Mouse (Mus musculus): ENCODE measurements at regions not wholly inside any gene's neighbourhood (a gene's known extent, or its start where the extent isn't known, plus 50 kb on each side); places are given as distances from the start of the nearest gene placed in this dataset.

- no peaks in the 10 kb centered on the region for H3K9me3 ChIP-seq (ENCODE audit: control insufficient read depth, low read length)
These were observed 179.5 kb downstream of the Pdcd6ip start for GRCm38 (mm10) chr9:113528586-113528985.

GRCm38 (mm10) chr9:113524307-113524706 is 183.8 kb downstream of the Pdcd6ip start:
- 66% methylated on average over 3 of the region's 3 CpGs for WGBS
- no peaks in the 10 kb centered on the region for H3K9me3 ChIP-seq (ENCODE audit: control insufficient read depth, low read length)
- no peaks in the 10 kb centered on the region for H3K27me3 ChIP-seq (ENCODE audit: control insufficient read depth, insufficient read depth, low read length)
- 0 out of 2 replicates have a peak, but pooled peaks cover 2% of the 10 kb centered on the region for H3K4me1 ChIP-seq (ENCODE audit: control insufficient read depth, insufficient read depth, low read length)
- ATAC-seq (ENCODE audit: insufficient number of reproducible peaks, low FRiP score, low TSS enrichment, low read depth) (no peak), DNase-seq (ENCODE audit: low spot score) (no peak)
- no peak overlapping the region for H3K4me3 ChIP-seq (ENCODE audit: low read depth, low read length)
- H3K36me3 ChIP-seq (ENCODE audit: control insufficient read depth, insufficient read depth, low read length): no peaks in the 10 kb centered on the region
- no peak overlapping the region for H3K27ac ChIP-seq (replicated peaks; ENCODE audit: low read depth, low read length)
- no peak overlapping the region for H3K4me2 ChIP-seq (ENCODE audit: low read depth, severe bottlenecking)
- H3K9ac ChIP-seq (ENCODE audit: low read length): no peak overlapping the region

More at GRCm38 (mm10) chr9:113528586-113528985, 179.5 kb downstream of the Pdcd6ip start:
- WGBS: 87% methylated on average over 2 of the region's 2 CpGs
- ATAC-seq (ENCODE audit: insufficient number of reproducible peaks, low FRiP score, low TSS enrichment, low read depth): no peak
- no peaks in the 10 kb centered on the region for H3K36me3 ChIP-seq (ENCODE audit: control insufficient read depth, insufficient read depth, low read length)
- no peaks in the 10 kb centered on the region for H3K4me1 ChIP-seq (ENCODE audit: control insufficient read depth, insufficient read depth, low read length)
- H3K27me3 ChIP-seq (ENCODE audit: control insufficient read depth, insufficient read depth, low read length): no peaks in the 10 kb centered on the region
- no peak overlapping the region for H3K4me2 ChIP-seq (ENCODE audit: low read depth, severe bottlenecking)
- H3K9ac ChIP-seq (ENCODE audit: low read length): no peak overlapping the region
- peak; percentile 69 for DNase-seq (ENCODE audit: low spot score)
- no peak overlapping the region for H3K4me3 ChIP-seq (ENCODE audit: low read depth, low read length)
- no peak overlapping the region for H3K27ac ChIP-seq (replicated peaks; ENCODE audit: low read depth, low read length)

GRCm38 (mm10) chr9:113523173-113523572 is 184.9 kb downstream of the Pdcd6ip start:
- WGBS: 88% methylated on average over 2 of the region's 2 CpGs
- peak; percentile 8 for DNase-seq (ENCODE audit: low spot score)
- no peak overlapping the region for H3K4me2 ChIP-seq (ENCODE audit: low read depth, severe bottlenecking)

GRCm38 (mm10) chr9:113519727-113520126 is 188.3 kb downstream of the Pdcd6ip start:
- H3K4me3 ChIP-seq (ENCODE audit: low read depth, low read length): no peak overlapping the region
- H3K36me3 ChIP-seq (ENCODE audit: control insufficient read depth, insufficient read depth, low read length): no peaks in the 10 kb centered on the region
- H3K9ac ChIP-seq (ENCODE audit: low read length): no peak overlapping the region
- H3K27me3 ChIP-seq (ENCODE audit: control insufficient read depth, insufficient read depth, low read length): no peaks in the 10 kb centered on the region
- H3K4me1 ChIP-seq (ENCODE audit: control insufficient read depth, insufficient read depth, low read length): 0 out of 2 replicates have a peak, but pooled peaks cover 2% of the 10 kb centered on the region
- DNase-seq (ENCODE audit: low spot score) (peak; percentile 25), ATAC-seq (ENCODE audit: insufficient number of reproducible peaks, low FRiP score, low TSS enrichment, low read depth) (no peak)
- WGBS: 66% methylated on average over 10 of the region's 10 CpGs
- no peak overlapping the region for H3K27ac ChIP-seq (replicated peaks; ENCODE audit: low read depth, low read length)
- H3K4me2 ChIP-seq (ENCODE audit: low read depth, severe bottlenecking): no peak overlapping the region
- H3K9me3 ChIP-seq (ENCODE audit: control insufficient read depth, low read length): no peaks in the 10 kb centered on the region

More at GRCm38 (mm10) chr9:113523173-113523572, 184.9 kb downstream of the Pdcd6ip start:
- Histone ChIP-seq H3K9ac (ENCODE audit: low read length) (no peak overlapping the region), H3K4me3 (ENCODE audit: low read depth, low read length) (no peak overlapping the region), H3K27ac (replicated peaks; ENCODE audit: low read depth, low read length) (no peak overlapping the region), H3K9me3 (ENCODE audit: control insufficient read depth, low read length) (no peaks in the 10 kb centered on the region), H3K4me1 (ENCODE audit: control insufficient read depth, insufficient read depth, low read length) (0 out of 2 replicates have a peak, but pooled peaks cover 2% of the 10 kb centered on the region), H3K27me3 (ENCODE audit: control insufficient read depth, insufficient read depth, low read length) (no peaks in the 10 kb centered on the region), H3K36me3 (ENCODE audit: control insufficient read depth, insufficient read depth, low read length) (no peaks in the 10 kb centered on the region)
- ATAC-seq (ENCODE audit: insufficient number of reproducible peaks, low FRiP score, low TSS enrichment, low read depth): no peak

GRCm38 (mm10) chr9:113518482-113518881 is 189.6 kb downstream of the Pdcd6ip start:
- DNase-seq (ENCODE audit: low spot score) (no peak), ATAC-seq (ENCODE audit: insufficient number of reproducible peaks, low FRiP score, low TSS enrichment, low read depth) (no peak)
- H3K9ac ChIP-seq (ENCODE audit: low read length): no peak overlapping the region
- no peak overlapping the region for H3K27ac ChIP-seq (replicated peaks; ENCODE audit: low read depth, low read length)
- no peak overlapping the region for H3K4me3 ChIP-seq (ENCODE audit: low read depth, low read length)
- H3K27me3 ChIP-seq (ENCODE audit: control insufficient read depth, insufficient read depth, low read length): no peaks in the 10 kb centered on the region
- no peaks in the 10 kb centered on the region for H3K36me3 ChIP-seq (ENCODE audit: control insufficient read depth, insufficient read depth, low read length)
- H3K4me1 ChIP-seq (ENCODE audit: control insufficient read depth, insufficient read depth, low read length): 0 out of 2 replicates have a peak, but pooled peaks cover 2% of the 10 kb centered on the region
- 79% methylated on average over 3 of the region's 3 CpGs for WGBS
- H3K9me3 ChIP-seq (ENCODE audit: control insufficient read depth, low read length): no peaks in the 10 kb centered on the region
- no peak overlapping the region for H3K4me2 ChIP-seq (ENCODE audit: low read depth, severe bottlenecking)

GRCm38 (mm10) chr9:113517756-113518155 is 190.3 kb downstream of the Pdcd6ip start:
- no peaks in the 10 kb centered on the region for H3K36me3 ChIP-seq (ENCODE audit: control insufficient read depth, insufficient read depth, low read length)
- no peak overlapping the region for H3K4me3 ChIP-seq (ENCODE audit: low read depth, low read length)
- ATAC-seq (ENCODE audit: insufficient number of reproducible peaks, low FRiP score, low TSS enrichment, low read depth) (no peak), DNase-seq (ENCODE audit: low spot score) (no peak)
- 0 out of 2 replicates have a peak, but pooled peaks cover 2% of the 10 kb centered on the region for H3K4me1 ChIP-seq (ENCODE audit: control insufficient read depth, insufficient read depth, low read length)
- H3K4me2 ChIP-seq (ENCODE audit: low read depth, severe bottlenecking): no peak overlapping the region
- H3K27ac ChIP-seq (replicated peaks; ENCODE audit: low read depth, low read length): no peak overlapping the region
- no peak overlapping the region for H3K9ac ChIP-seq (ENCODE audit: low read length)
- 94% methylated on average over 6 of the region's 6 CpGs for WGBS
- H3K9me3 ChIP-seq (ENCODE audit: control insufficient read depth, low read length): no peaks in the 10 kb centered on the region
- H3K27me3 ChIP-seq (ENCODE audit: control insufficient read depth, insufficient read depth, low read length): no peaks in the 10 kb centered on the region

- ATAC-seq (ENCODE audit: insufficient number of reproducible peaks, low FRiP score, low TSS enrichment, low read depth): no peak
- Histone ChIP-seq H3K4me3 (ENCODE audit: low read depth, low read length) (no peak overlapping the region), H3K27ac (replicated peaks; ENCODE audit: low read depth, low read length) (no peak overlapping the region), H3K27me3 (ENCODE audit: control insufficient read depth, insufficient read depth, low read length) (no peaks in the 10 kb centered on the region), H3K4me1 (ENCODE audit: control insufficient read depth, insufficient read depth, low read length) (0 out of 2 replicates have a peak, but pooled peaks cover 2% of the 10 kb centered on the region), H3K36me3 (ENCODE audit: control insufficient read depth, insufficient read depth, low read length) (no peaks in the 10 kb centered on the region), H3K9me3 (ENCODE audit: control insufficient read depth, low read length) (no peaks in the 10 kb centered on the region), H3K9ac (ENCODE audit: low read length) (no peak overlapping the region), H3K4me2 (ENCODE audit: low read depth, severe bottlenecking) (no peak overlapping the region)
- DNase-seq (ENCODE audit: low spot score): peak; percentile 18
- WGBS: 83% methylated on average over 6 of the region's 6 CpGs
These were observed 192.4 kb downstream of the Pdcd6ip start for GRCm38 (mm10) chr9:113515703-113516020.

- Histone ChIP-seq H3K27me3 (ENCODE audit: control insufficient read depth, insufficient read depth, low read length) (no peaks in the 10 kb centered on the region), H3K9ac (ENCODE audit: low read length) (no peak overlapping the region), H3K4me2 (ENCODE audit: low read depth, severe bottlenecking) (no peak overlapping the region), H3K36me3 (ENCODE audit: control insufficient read depth, insufficient read depth, low read length) (no peaks in the 10 kb centered on the region), H3K27ac (replicated peaks; ENCODE audit: low read depth, low read length) (no peak overlapping the region), H3K9me3 (ENCODE audit: control insufficient read depth, low read length) (no peaks in the 10 kb centered on the region), H3K4me3 (ENCODE audit: low read depth, low read length) (no peak overlapping the region), H3K4me1 (ENCODE audit: control insufficient read depth, insufficient read depth, low read length) (0 out of 2 replicates have a peak, but pooled peaks cover 2% of the 10 kb centered on the region)
- 82% methylated on average over 23 of the region's 23 CpGs for WGBS
- DNase-seq (ENCODE audit: low spot score): no peak
- no peak for ATAC-seq (ENCODE audit: insufficient number of reproducible peaks, low FRiP score, low TSS enrichment, low read depth)
These were observed 193.0 kb downstream of the Pdcd6ip start for GRCm38 (mm10) chr9:113514846-113515702.
